8 mouse cellular contexts compared by ENCODE assay signal in genomic region chr7:132226379-132227074, GRCm38 (mm10).
DNase-seq lines count a peak whose midpoint lies in the region; ATAC-seq and TF ChIP-seq lines count a peak whose summit lies in the region.

No protein-coding gene starts in this region.

- no peaks in the 10 kb centered on the region for H3K27me3 ChIP-seq in forebrain, embryonic 15.5 days
- no peaks in the 10 kb centered on the region for H3K27me3 ChIP-seq in hindbrain, embryonic 10.5 days (ENCODE audit: insufficient read depth, poor library complexity, severe bottlenecking)
- H3K27me3 ChIP-seq in lung, embryonic 15.5 days, result no peaks in the 10 kb centered on the region

- ATAC-seq in cerebellum, adult (ENCODE audit: insufficient number of reproducible peaks, low FRiP score, low TSS enrichment), result peak; percentile 37
- peak; percentile 63 for ATAC-seq in forebrain, embryonic 15.5 days (replicated peaks)
- ATAC-seq in lung, embryonic 15.5 days (ENCODE audit: borderline replicate concordance, extremely low read depth, low FRiP score, low TSS enrichment), result peak; percentile 62; the same call in 1 of the 2 replicates

- TF ChIP-seq CTCF in layer of hippocampus, adult 2 months (conservative IDR thresholded peaks at IDR 0.05), result peak; percentile 97

- peak; percentile 52 for DNase-seq in MEL-GATA-1-ER (ENCODE audit: extremely low read depth, low read depth)
- DNase-seq in hindbrain, embryonic 10.5 days (ENCODE audit: low spot score), result peak; percentile 81
- DNase-seq in layer of hippocampus, adult 2 months (ENCODE audit: low spot score in 2 of 2), result peak; percentile 77 to 93
- peak; percentile 90 for DNase-seq in ovary, postnatal 14 days (ENCODE audit: low spot score)
- DNase-seq in thymus, postnatal 10 days (ENCODE audit: low spot score in 2 of 2), result peak; percentile 51 to 82

- H3K36me3 ChIP-seq in forebrain, embryonic 15.5 days, result no peaks in the 10 kb centered on the region
- no peaks in the 10 kb centered on the region for H3K36me3 ChIP-seq in hindbrain, embryonic 10.5 days
- H3K36me3 ChIP-seq in lung, embryonic 15.5 days, result no peaks in the 10 kb centered on the region

- no peaks in the 10 kb centered on the region for H3K9me3 ChIP-seq in forebrain, embryonic 15.5 days
- H3K9me3 ChIP-seq in hindbrain, embryonic 10.5 days, result no peaks in the 10 kb centered on the region
- no peaks in the 10 kb centered on the region for H3K9me3 ChIP-seq in lung, embryonic 15.5 days

- H3K4me3 ChIP-seq in forebrain, embryonic 15.5 days, result no peak overlapping the region
- no peak overlapping the region for H3K4me3 ChIP-seq in hindbrain, embryonic 10.5 days
- no peak overlapping the region for H3K4me3 ChIP-seq in layer of hippocampus, adult 2 months
- H3K4me3 ChIP-seq in lung, embryonic 15.5 days, result no peak overlapping the region

- 64% methylated on average over 6 of the region's 6 CpGs for WGBS in forebrain, embryonic 15.5 days
- 67% methylated on average over 6 of the region's 6 CpGs for WGBS in hindbrain, embryonic 10.5 days
- 61% methylated on average over 6 of the region's 6 CpGs for WGBS in lung, embryonic 15.5 days

- no peak overlapping the region for H3K9ac ChIP-seq in forebrain, embryonic 15.5 days (replicated peaks)
- H3K9ac ChIP-seq in lung, embryonic 15.5 days, result no peak overlapping the region

- H3K4me2 ChIP-seq in forebrain, embryonic 15.5 days (replicated peaks), result no peak overlapping the region
- no peak overlapping the region for H3K4me2 ChIP-seq in lung, embryonic 15.5 days

- no peak overlapping the region for H3K27ac ChIP-seq in forebrain, embryonic 15.5 days (replicated peaks)
- peak overlapping the region; percentile 50; the same call in 1 of the 2 replicates for H3K27ac ChIP-seq in hindbrain, embryonic 10.5 days
- H3K27ac ChIP-seq in layer of hippocampus, adult 2 months, result no peak overlapping the region
- no peak overlapping the region for H3K27ac ChIP-seq in lung, embryonic 15.5 days

- H3K4me1 ChIP-seq in forebrain, embryonic 15.5 days, result peaks cover 13% of the 10 kb centered on the region
- peaks cover 21% of the 10 kb centered on the region for H3K4me1 ChIP-seq in hindbrain, embryonic 10.5 days (replicated peaks)
- H3K4me1 ChIP-seq in lung, embryonic 15.5 days, result peaks cover 13% of the 10 kb centered on the region
